Mouse (Mus musculus): ENCODE results near the gene Hp1bp3.

- TF ChIP-seq CTCF (IDR thresholded peaks at IDR 0.05; ENCODE audit: low read depth) (no peak), EP300 (IDR thresholded peaks at IDR 0.05; ENCODE audit: low read depth) (no peak)
Observed at GRCm38 (mm10) chr4:138217441-138217840, 1.3 kb downstream of the Hp1bp3 start.
